Mouse (Mus musculus) limb, embryonic 11.5 days (tissue): ENCODE data around the gene Brms1. TPM values are rescaled to one million over a fixed set of nuclear protein-coding genes. Genes with fewer than 3 reads are reported as not detected.

Source experiments
- ATAC-seq: fragments of 200-750 bp; cut with Nextera tagmentation; 2 replicates; pipeline ENCODE4 v1.8.0; 2017; ENCODE audit warnings: low read depth; ENCODE audit not compliant: insufficient number of reproducible peaks, low FRiP score, low TSS enrichment
- DNase-seq: peaks from one replicate; pipeline ENCODE4 v3.0.0-alpha.2; 2015; ENCODE audit warnings: low spot score
- H3K27ac ChIP-seq: fragments of 300-500 bp; sonication (generic); replicated peaks from 2 replicates; pipeline ENCODE4 v1.5.1; 2014; ENCODE audit warnings: low read depth, mild to moderate bottlenecking, low read length
- H3K27me3 ChIP-seq: fragments of 300-500 bp; sonication (generic); 2 replicates; pipeline ENCODE4 v1.6.1; 2014; ENCODE audit warnings: mild to moderate bottlenecking, low read length, mixed read lengths; ENCODE audit not compliant: control insufficient read depth, insufficient read depth
- H3K36me3 ChIP-seq: fragments of 300-500 bp; sonication (generic); 2 replicates; pipeline ENCODE4 v1.6.1; 2014; ENCODE audit warnings: mild to moderate bottlenecking, low read length, moderate library complexity, mixed read lengths; ENCODE audit not compliant: control insufficient read depth, insufficient read depth
- H3K4me1 ChIP-seq: fragments of 300-500 bp; sonication (generic); 2 replicates; pipeline ENCODE4 v1.6.1; 2014; ENCODE audit warnings: low read length, mixed read lengths; ENCODE audit not compliant: control insufficient read depth, insufficient read depth
- H3K4me2 ChIP-seq: fragments of 300-500 bp; sonication (generic); 2 replicates; pipeline ENCODE4 v1.6.1; 2014; ENCODE audit warnings: low read depth, mild to moderate bottlenecking, moderate library complexity; ENCODE audit not compliant: severe bottlenecking
- H3K4me3 ChIP-seq: fragments of 300-500 bp; sonication (generic); 2 replicates; pipeline ENCODE4 v1.5.1; 2014; ENCODE audit warnings: low read depth, low read length
- H3K9ac ChIP-seq: fragments of 300-500 bp; sonication (generic); 2 replicates; pipeline ENCODE4 v1.6.1; 2014; ENCODE audit warnings: mild to moderate bottlenecking, low read length
- H3K9me3 ChIP-seq: fragments of 300-500 bp; sonication (generic); 2 replicates; pipeline ENCODE4 v1.6.1; 2016; ENCODE audit warnings: low read length; ENCODE audit not compliant: control insufficient read depth
- WGBS: fragments of 180-500 bp; shearing (Covaris S2); extraction: QIAGEN DNeasy Blood & Tissue Kit; methylation state at CpG from one replicate; pipeline ENCODE4 v1.1.7; 2014; 5-methylcytosine and 5-hydroxymethylcytosine counted together
- polyA plus RNA-seq: library from polyadenylated mRNA; unstranded; fragments of >200 nt; fragmentation: Nextera tagmentation; extraction: Ambion mirVana; gene quantifications from 2 replicates; pipeline ENCODE4 v1.2.1, GENCODE M21; 2014

The Brms1 gene
- polyA plus RNA-seq, 1 experiment from 2014 or later = 61.2 TPM

DNA sequence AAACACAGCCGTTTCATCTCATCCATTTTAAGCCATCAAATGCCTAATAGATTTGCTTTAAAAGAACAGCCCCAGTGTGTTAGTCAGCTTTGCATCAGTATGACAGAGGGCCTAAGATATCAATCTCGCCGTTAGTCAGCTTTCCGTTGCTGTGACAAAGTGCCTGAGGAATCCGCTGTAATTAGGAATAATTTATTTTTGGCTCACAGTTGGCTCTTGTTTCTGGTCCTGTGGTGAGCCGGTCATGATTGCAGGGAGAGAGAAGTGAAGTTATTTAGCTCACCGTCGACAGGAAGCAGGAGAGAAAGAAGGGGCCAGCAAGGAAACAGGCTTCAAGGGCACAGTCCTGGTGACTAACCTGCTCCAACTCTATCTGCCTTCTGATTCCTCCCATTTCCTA lies 28.0 kb upstream of the Brms1 start:
- no peaks in the 10 kb centered on the region for H3K27me3 ChIP-seq
- ATAC-seq (no peak), DNase-seq (no peak)
- no peak overlapping the region for H3K4me3 ChIP-seq
- no peak overlapping the region for H3K9ac ChIP-seq
- 73% methylated on average over 8 of the region's 8 CpGs for WGBS
- H3K36me3 ChIP-seq = no peaks in the 10 kb centered on the region
- no peak overlapping the region for H3K4me2 ChIP-seq
- H3K4me1 ChIP-seq = peaks cover 5% of the 10 kb centered on the region; the same call in 1 of the 2 replicates
- no peaks in the 10 kb centered on the region for H3K9me3 ChIP-seq
- no peak overlapping the region for H3K27ac ChIP-seq

DNA sequence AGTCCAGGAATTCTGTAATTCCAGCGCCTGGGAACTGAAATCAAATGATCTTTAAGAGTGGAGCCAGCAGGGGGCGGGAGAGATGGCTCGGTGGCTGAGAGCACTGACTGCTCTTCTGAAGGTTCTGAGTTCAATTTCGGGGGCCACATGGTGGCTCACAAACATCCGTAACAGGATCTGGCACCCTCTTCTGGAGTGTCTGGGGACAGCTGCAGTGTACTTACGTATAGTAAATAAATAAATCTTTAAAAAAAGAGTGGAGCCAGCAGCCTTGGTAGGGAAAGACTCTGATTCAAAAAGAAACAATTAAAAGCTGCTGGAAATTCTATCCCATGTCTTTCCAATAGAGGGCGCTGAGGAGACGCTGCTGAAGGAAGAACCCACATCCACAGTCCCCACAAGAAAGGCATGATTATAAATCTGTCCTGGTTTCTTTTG lies 26.2 kb upstream of the Brms1 start:
- no peak overlapping the region for H3K9ac ChIP-seq
- 22% methylated on average over 8 of the region's 8 CpGs for WGBS
- ATAC-seq = no peak

GRCm38 (mm10) chr19:5016221-5016742 lies 24.9 kb upstream of the Brms1 start:
- Histone ChIP-seq H3K4me3 (no peak overlapping the region), H3K4me2 (no peak overlapping the region), H3K27me3 (no peaks in the 10 kb centered on the region), H3K4me1 (peaks cover 5% of the 10 kb centered on the region; the same call in 1 of the 2 replicates), H3K9me3 (no peaks in the 10 kb centered on the region), H3K9ac (peak overlapping the region; percentile 30; the same call in 1 of the 2 replicates), H3K27ac (no peak overlapping the region), H3K36me3 (no peaks in the 10 kb centered on the region)
- peak; percentile 35 for DNase-seq
- no peak for ATAC-seq
- WGBS = 37% methylated on average over 10 of the region's 10 CpGs

More for the DNA sequence above, 26.2 kb upstream of the Brms1 start:
- Histone ChIP-seq H3K4me1 (peaks cover 5% of the 10 kb centered on the region; the same call in 1 of the 2 replicates), H3K27me3 (no peaks in the 10 kb centered on the region), H3K9me3 (no peaks in the 10 kb centered on the region), H3K4me2 (no peak overlapping the region), H3K36me3 (no peaks in the 10 kb centered on the region), H3K27ac (no peak overlapping the region), H3K4me3 (no peak overlapping the region)
- peak; percentile 55 for DNase-seq

- H3K4me3 ChIP-seq = no peak overlapping the region
- peaks cover 5% of the 10 kb centered on the region; the same call in 1 of the 2 replicates for H3K4me1 ChIP-seq
- H3K27me3 ChIP-seq = no peaks in the 10 kb centered on the region
- H3K36me3 ChIP-seq = no peaks in the 10 kb centered on the region
- H3K9ac ChIP-seq = no peak overlapping the region; the same call in 1 of the 2 replicates
- DNase-seq = peak; percentile 86
- H3K9me3 ChIP-seq = no peaks in the 10 kb centered on the region
- no peak overlapping the region for H3K4me2 ChIP-seq
- no peak overlapping the region for H3K27ac ChIP-seq
- WGBS = 21% methylated on average over 12 of the region's 12 CpGs
- ATAC-seq = no peak
Measured at GRCm38 (mm10) chr19:5016782-5017181, 24.4 kb upstream of the Brms1 start.

GRCm38 (mm10) chr19:5017611-5018010 lies 23.5 kb upstream of the Brms1 start:
- peaks cover 5% of the 10 kb centered on the region; the same call in 1 of the 2 replicates for H3K4me1 ChIP-seq
- ATAC-seq = no peak
- 85% methylated on average over 4 of the region's 4 CpGs for WGBS

GRCm38 (mm10) chr19:5018191-5018590 lies 23.0 kb upstream of the Brms1 start:
- no peaks in the 10 kb centered on the region for H3K9me3 ChIP-seq
- H3K4me2 ChIP-seq = no peak overlapping the region
- H3K4me3 ChIP-seq = no peak overlapping the region
- no peak overlapping the region for H3K27ac ChIP-seq
- peaks cover 5% of the 10 kb centered on the region; the same call in 1 of the 2 replicates for H3K4me1 ChIP-seq
- DNase-seq (no peak), ATAC-seq (no peak)
- 86% methylated on average over 3 of the region's 3 CpGs for WGBS
- no peaks in the 10 kb centered on the region for H3K36me3 ChIP-seq
- no peaks in the 10 kb centered on the region for H3K27me3 ChIP-seq
- H3K9ac ChIP-seq = no peak overlapping the region

More at GRCm38 (mm10) chr19:5017611-5018010, 23.5 kb upstream of the Brms1 start:
- Histone ChIP-seq H3K9me3 (no peaks in the 10 kb centered on the region), H3K27ac (no peak overlapping the region), H3K4me2 (no peak overlapping the region), H3K9ac (no peak overlapping the region), H3K4me3 (no peak overlapping the region), H3K36me3 (no peaks in the 10 kb centered on the region), H3K27me3 (no peaks in the 10 kb centered on the region)
- no peak for DNase-seq

DNA sequence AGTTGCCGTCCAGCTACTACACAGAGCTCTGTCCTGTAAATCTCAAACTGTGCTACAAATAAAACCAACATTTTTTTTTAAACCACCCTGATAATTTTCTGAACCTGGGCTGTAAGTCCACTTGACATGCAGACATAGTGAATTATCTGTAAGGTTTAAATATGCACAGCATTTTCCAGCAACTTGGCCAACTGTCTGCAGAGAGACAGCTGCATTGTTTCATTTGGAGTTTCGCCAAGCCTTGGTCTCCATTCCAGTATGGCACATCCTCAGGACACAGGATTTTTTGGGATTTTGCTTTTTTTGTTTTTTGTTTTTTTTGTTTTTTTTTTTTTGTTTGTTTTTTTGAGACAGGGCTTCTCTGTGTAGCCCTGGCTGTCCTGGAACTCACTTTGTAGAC lies 19.7 kb upstream of the Brms1 start:
- Histone ChIP-seq H3K36me3 (no peaks in the 10 kb centered on the region), H3K4me3 (no peak overlapping the region), H3K27ac (no peak overlapping the region), H3K4me1 (peaks cover 1% of the 10 kb centered on the region; the same call in 1 of the 2 replicates), H3K9ac (no peak overlapping the region), H3K27me3 (no peaks in the 10 kb centered on the region), H3K4me2 (no peak overlapping the region), H3K9me3 (no peaks in the 10 kb centered on the region)
- 90% methylated on average over 2 of the region's 2 CpGs for WGBS
- no peak for DNase-seq
- ATAC-seq = no peak

DNA sequence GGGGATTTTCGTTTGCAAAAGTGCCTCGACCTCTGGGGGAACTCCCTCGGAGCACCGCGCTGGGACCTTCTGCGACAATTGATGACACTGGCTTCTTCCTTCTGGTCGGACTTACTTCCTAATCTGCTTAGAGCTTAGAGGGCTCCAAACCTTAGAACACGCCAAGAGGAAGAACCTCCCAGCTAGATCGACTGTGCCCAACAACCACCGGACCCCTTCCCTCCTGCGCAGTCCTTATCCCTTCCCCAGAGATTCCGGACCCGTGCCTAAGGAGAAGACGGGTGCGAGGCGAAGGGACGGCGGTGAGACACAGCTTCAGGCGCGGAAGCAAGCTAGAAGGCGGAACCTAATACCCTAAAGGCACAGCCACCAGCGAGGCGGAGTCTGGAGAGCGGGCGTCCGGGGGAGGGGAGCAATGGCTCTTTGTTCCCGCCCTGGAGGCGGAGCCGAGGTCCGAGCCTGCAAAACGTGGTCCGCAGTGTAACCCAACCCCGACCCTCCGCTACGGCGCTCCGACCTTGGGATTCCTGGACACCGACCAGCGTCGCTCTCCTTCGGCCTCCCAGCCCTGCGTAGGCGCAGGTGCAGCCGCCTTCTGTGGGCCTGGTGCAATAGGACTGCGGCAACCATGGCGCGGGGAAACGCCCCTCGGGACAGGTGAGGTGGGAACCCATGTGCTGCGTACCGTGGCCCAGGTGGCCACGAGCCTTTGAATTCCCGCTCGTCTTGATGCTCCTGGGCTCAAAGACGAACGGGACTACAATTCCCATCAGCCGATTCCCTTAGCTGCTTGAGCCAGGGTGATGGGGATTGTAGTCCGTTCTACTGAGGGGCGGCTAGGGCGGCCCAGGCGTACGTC lies 17.3 kb upstream of the Brms1 start, which contains the start of gene Slc29a2:
Gene Slc29a2 (plus strand): TSS at position 240 of the 859 bp plus-strand sequence.
- under 1% methylated on average over 62 of the region's 62 CpGs for WGBS
- Histone ChIP-seq H3K4me3 (peak within 1 kb of the TSS; percentile 54), H3K36me3 (no peaks in the 10 kb centered on the region), H3K9me3 (no peaks in the 10 kb centered on the region), H3K27me3 (no peaks in the 10 kb centered on the region), H3K4me1 (no peaks in the 10 kb centered on the region), H3K9ac (peak within 1 kb of the TSS; percentile 80), H3K4me2 (peak within 1 kb of the TSS; percentile 75), H3K27ac (peak within 1 kb of the TSS; percentile 48)
- ATAC-seq (peak; percentile 97), DNase-seq (peak; percentile 96)
